Mouse (Mus musculus): Measurements from ENCODE around the gene Lrmda.

- no peak for TF ChIP-seq CTCF (conservative IDR thresholded peaks at IDR 0.05; ENCODE audit: low read length)
- no peak for TF ChIP-seq POU5F1 (IDR thresholded peaks at IDR 0.05; ENCODE audit: borderline replicate concordance, low read length)
Observed at GRCm38 (mm10) chr14:22198021-22198420, 178.5 kb downstream of the Lrmda start.
